Comparison of ENCODE assay signal across 8 mouse cellular contexts in genomic region chr6:88937971-88938663, GRCm38 (mm10). TPM values are rescaled to one million over a fixed set of nuclear protein-coding genes. Genes with fewer than 3 reads are reported as not detected.
DNase-seq lines count a peak whose midpoint lies in the region; ATAC-seq lines count a peak whose summit lies in the region.
"Had no signal": no experiment of that assay in that cellular context is flagged by ENCODE, and none has a peak within 500 bp of the region (broad histone marks: within the 10 kb centered on the region; RNA-seq: fewer than 3 reads in every experiment).

No protein-coding gene starts in this region.

- peaks cover 49% of the 10 kb centered on the region for H3K4me1 ChIP-seq in neural tube, embryonic 11.5 days (ENCODE audit: control insufficient read depth, insufficient read depth, low read length)
- peaks cover 45% of the 10 kb centered on the region for H3K4me1 ChIP-seq in forebrain, embryonic 11.5 days (replicated peaks; ENCODE audit: control insufficient read depth, insufficient read depth, low read length)
- H3K4me1 ChIP-seq in midbrain, embryonic 11.5 days (ENCODE audit: control insufficient read depth, insufficient read depth, low read length), result peaks cover 82% of the 10 kb centered on the region
- peaks cover 22% of the 10 kb centered on the region for H3K4me1 ChIP-seq in kidney, embryonic 15.5 days

- DNase-seq in neural tube, embryonic 11.5 days (ENCODE audit: low spot score), result peak; percentile 73
- DNase-seq in neural tube, embryonic 10.5 days (ENCODE audit: extremely low spot score, low spot score), result no peak
- peak; percentile 75 for DNase-seq in forebrain, embryonic 11.5 days (ENCODE audit: low spot score)
- DNase-seq in midbrain, embryonic 11.5 days (ENCODE audit: low spot score, missing footprints), result no peak
- DNase-seq in thymus, postnatal 4 days, result peak; percentile 61
- no peak for DNase-seq in adrenal gland, adult 18-20 months (ENCODE audit: low spot score in 2 of 2)
- DNase-seq: lung, postnatal 10 days had no signal

- no peaks in the 10 kb centered on the region for H3K9me3 ChIP-seq in neural tube, embryonic 11.5 days (ENCODE audit: control insufficient read depth, low read length)
- no peaks in the 10 kb centered on the region for H3K9me3 ChIP-seq in forebrain, embryonic 11.5 days (ENCODE audit: control insufficient read depth, low read length)
- H3K9me3 ChIP-seq in midbrain, embryonic 11.5 days (ENCODE audit: control insufficient read depth, low read length), result no peaks in the 10 kb centered on the region
- H3K9me3 ChIP-seq in kidney, embryonic 15.5 days (replicated peaks), result no peaks in the 10 kb centered on the region

- peak overlapping the region; percentile 42 for H3K9ac ChIP-seq in neural tube, embryonic 11.5 days (ENCODE audit: low read length)
- H3K9ac ChIP-seq in forebrain, embryonic 11.5 days (ENCODE audit: low read length), result peak overlapping the region; percentile 4; the same call in 1 of the 2 replicates
- peak overlapping the region; percentile 10; the same call in 1 of the 2 replicates for H3K9ac ChIP-seq in midbrain, embryonic 11.5 days (ENCODE audit: low read length)
- no peak overlapping the region for H3K9ac ChIP-seq in kidney, embryonic 15.5 days

- no peaks in the 10 kb centered on the region for H3K36me3 ChIP-seq in neural tube, embryonic 11.5 days (ENCODE audit: control insufficient read depth, insufficient read depth, low read length)
- H3K36me3 ChIP-seq in forebrain, embryonic 11.5 days (ENCODE audit: control insufficient read depth, insufficient read depth, low read length), result no peaks in the 10 kb centered on the region
- H3K36me3 ChIP-seq in midbrain, embryonic 11.5 days (ENCODE audit: control insufficient read depth, insufficient read depth, low read length), result no peaks in the 10 kb centered on the region
- H3K36me3 ChIP-seq in kidney, embryonic 15.5 days, result no peaks in the 10 kb centered on the region

- no peak overlapping the region for H3K4me2 ChIP-seq in neural tube, embryonic 11.5 days (ENCODE audit: low read depth)
- H3K4me2 ChIP-seq in forebrain, embryonic 11.5 days (ENCODE audit: low read depth, low read length, severe bottlenecking), result 0 out of 2 replicates have a peak overlapping the region, but pooled peaks have one; percentile 18
- H3K4me2 ChIP-seq in midbrain, embryonic 11.5 days, result peak overlapping the region; percentile 21; the same call in 1 of the 2 replicates
- H3K4me2 ChIP-seq in kidney, embryonic 15.5 days, result no peak overlapping the region

- H3K27ac ChIP-seq in neural tube, embryonic 11.5 days (ENCODE audit: low read depth, low read length), result peak overlapping the region; percentile 80
- peak overlapping the region; percentile 63 for H3K27ac ChIP-seq in forebrain, embryonic 11.5 days (ENCODE audit: low read depth, low read length)
- peak overlapping the region; percentile 89 for H3K27ac ChIP-seq in midbrain, embryonic 11.5 days (ENCODE audit: low read depth, low read length)
- H3K27ac ChIP-seq in kidney, embryonic 15.5 days, result no peak overlapping the region

- H3K27me3 ChIP-seq in neural tube, embryonic 11.5 days (ENCODE audit: control insufficient read depth, insufficient read depth, low read length), result no peaks in the 10 kb centered on the region
- peaks cover 2% of the 10 kb centered on the region for H3K27me3 ChIP-seq in forebrain, embryonic 11.5 days (ENCODE audit: control insufficient read depth, insufficient read depth, low read length)
- H3K27me3 ChIP-seq in midbrain, embryonic 11.5 days (ENCODE audit: control insufficient read depth, insufficient read depth, low read length), result no peaks in the 10 kb centered on the region
- no peaks in the 10 kb centered on the region for H3K27me3 ChIP-seq in kidney, embryonic 15.5 days

- ATAC-seq in neural tube, embryonic 11.5 days (ENCODE audit: insufficient read depth, low FRiP score, low TSS enrichment), result peak; percentile 74
- peak; percentile 75 for ATAC-seq in forebrain, embryonic 11.5 days (replicated peaks; ENCODE audit: low FRiP score)
- ATAC-seq in midbrain, embryonic 11.5 days (ENCODE audit: low FRiP score), result peak; percentile 81
- ATAC-seq in kidney, embryonic 15.5 days (replicated peaks; ENCODE audit: low FRiP score), result no peak

- 25% methylated on average over 4 of the region's 4 CpGs for WGBS in neural tube, embryonic 11.5 days
- 9% methylated on average over 4 of the region's 4 CpGs for WGBS in forebrain, embryonic 11.5 days
- WGBS in midbrain, embryonic 11.5 days, result 5% methylated on average over 4 of the region's 4 CpGs
- 63% methylated on average over 4 of the region's 4 CpGs for WGBS in kidney, embryonic 15.5 days

- no peak overlapping the region for H3K4me3 ChIP-seq in neural tube, embryonic 11.5 days (ENCODE audit: low read depth, low read length)
- no peak overlapping the region for H3K4me3 ChIP-seq in forebrain, embryonic 11.5 days (ENCODE audit: low read depth, low read length)
- no peak overlapping the region for H3K4me3 ChIP-seq in midbrain, embryonic 11.5 days (ENCODE audit: low read depth, low read length)
- H3K4me3 ChIP-seq in kidney, embryonic 15.5 days (replicated peaks), result no peak overlapping the region

RNA-seq across cellular contexts. Expression of gene Tpra1, which starts 36.1 kb away (rescaled TPM):
- polyA plus RNA-seq in neural tube, embryonic 11.5 days (2014; fragmentation: Nextera tagmentation; extraction: Ambion mirVana), result 44.8 and 48.8 TPM in 2 replicates
- 39.4 and 40.7 TPM in 2 replicates for polyA plus RNA-seq in forebrain, embryonic 11.5 days (2014; fragmentation: Nextera tagmentation; extraction: Ambion mirVana)
- polyA plus RNA-seq in midbrain, embryonic 11.5 days (2014; fragmentation: Nextera tagmentation; extraction: Ambion mirVana), result 36.9 and 39.6 TPM in 2 replicates
- polyA plus RNA-seq in kidney, embryonic 15.5 days (2015; fragmentation: Nextera tagmentation; extraction: Ambion mirVana), result 68.3 and 75.1 TPM in 2 replicates
- 100 to 1,000 TPM; 103 to 106 TPM for total RNA-seq in adrenal gland, adult 18-20 months (2021)

RNA-seq across cellular contexts. Expression of gene Mcm2, which starts 39.5 kb away (rescaled TPM):
- 194 and 219 TPM in 2 replicates for polyA plus RNA-seq in neural tube, embryonic 11.5 days (2014; fragmentation: Nextera tagmentation; extraction: Ambion mirVana)
- polyA plus RNA-seq in forebrain, embryonic 11.5 days (2014; fragmentation: Nextera tagmentation; extraction: Ambion mirVana), result 248 and 259 TPM in 2 replicates
- 210 and 212 TPM in 2 replicates for polyA plus RNA-seq in midbrain, embryonic 11.5 days (2014; fragmentation: Nextera tagmentation; extraction: Ambion mirVana)
- polyA plus RNA-seq in kidney, embryonic 15.5 days (2015; fragmentation: Nextera tagmentation; extraction: Ambion mirVana), result 145 and 158 TPM in 2 replicates
- 10 to 100 TPM; 23.7 to 26.9 TPM for total RNA-seq in adrenal gland, adult 18-20 months (2021)

Comparison
In these comparisons a context has a peak if more than half of its experiments do, and no peak if none do; other contexts are left out.
1. DNase-seq: peak in neural tube, embryonic 11.5 days (single experiment), forebrain, embryonic 11.5 days (single experiment) and thymus, postnatal 4 days (single experiment); none in neural tube, embryonic 10.5 days (single experiment), midbrain, embryonic 11.5 days (single experiment) and adrenal gland, adult 18-20 months (0 of 2).
2. H3K4me2 ChIP-seq: peak in forebrain, embryonic 11.5 days (single experiment) and midbrain, embryonic 11.5 days (single experiment); none in neural tube, embryonic 11.5 days (single experiment) and kidney, embryonic 15.5 days (single experiment).